Mouse (Mus musculus) brown adipose tissue, adult 24 weeks (tissue): Measurements from ENCODE around the gene Rps12-ps3. TPM values are rescaled to one million over a fixed set of nuclear protein-coding genes. Genes with fewer than 3 reads are reported as not detected.

Source experiments
- H3K27ac ChIP-seq: fragments of 200-500 bp; replicated peaks from 2 replicates; pipeline ENCODE4 v1.5.1; 2012; ENCODE audit warnings: low read depth, mild to moderate bottlenecking, low read length
- H3K4me1 ChIP-seq: fragments of 200-500 bp; 2 replicates; pipeline ENCODE4 v1.6.1; 2012; ENCODE audit warnings: low read length, mixed read lengths; ENCODE audit not compliant: control insufficient read depth, insufficient read depth, insufficient read length
- H3K4me3 ChIP-seq: fragments of 200-500 bp; 2 replicates; pipeline ENCODE4 v1.5.1; 2012; ENCODE audit warnings: low read depth, mild to moderate bottlenecking, low read length, moderate library complexity; ENCODE audit not compliant: insufficient read depth
- polyA plus RNA-seq: library from polyadenylated mRNA; stranded (reverse); fragments of >200 nt; gene quantifications from 2 replicates; pipeline ENCODE4 v1.2.4, GENCODE M21; 2012; ENCODE audit not compliant: missing spikeins, insufficient read depth, insufficient read length

Rps12-ps3 gene
- polyA plus RNA-seq, 1 experiment: 71.0 TPM

DNA sequence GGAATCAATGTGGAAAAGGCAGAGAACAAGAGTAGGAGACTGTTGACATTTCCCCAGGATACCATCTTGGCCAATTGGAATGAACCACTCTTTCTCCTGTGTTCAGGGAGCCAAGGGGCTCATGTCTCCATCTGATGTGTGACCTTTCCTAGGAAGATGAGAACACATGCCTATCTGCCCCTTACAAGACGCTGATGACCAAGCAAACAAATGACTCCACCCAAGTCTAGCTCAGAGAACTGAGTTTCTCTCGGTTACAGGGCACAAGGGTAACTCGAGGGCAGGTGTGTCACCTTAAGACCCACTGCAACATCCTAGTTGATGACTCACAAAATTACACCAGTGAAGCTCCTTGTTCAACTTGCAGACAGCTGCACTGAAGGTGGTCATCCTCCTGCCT is 41.6 kb downstream of the Rps12-ps3 start:
- Histone ChIP-seq H3K4me3 (no peak overlapping the region), H3K4me1 (no peaks in the 10 kb centered on the region), H3K27ac (no peak overlapping the region)

DNA sequence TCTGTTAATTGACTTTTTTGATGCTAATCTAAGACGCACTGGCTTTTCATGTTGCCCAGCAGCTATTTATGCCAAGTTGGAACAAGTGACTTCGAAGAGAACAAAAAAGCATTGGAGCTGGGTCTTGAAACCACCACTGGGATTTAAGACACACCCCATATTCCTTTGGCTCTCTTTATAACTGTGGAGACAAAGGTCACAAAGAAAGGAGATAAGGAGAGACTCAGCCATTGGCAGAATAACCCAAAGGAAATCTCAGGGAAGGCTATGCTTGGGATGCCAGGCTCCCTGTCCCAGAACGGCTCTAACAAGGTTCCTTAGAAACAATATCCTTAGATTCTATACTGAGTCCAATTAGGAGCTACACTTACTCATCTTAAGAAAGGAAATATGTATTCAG is 44.6 kb downstream of the Rps12-ps3 start:
- no peak overlapping the region for H3K4me3 ChIP-seq
- H3K4me1 ChIP-seq: no peaks in the 10 kb centered on the region
- H3K27ac ChIP-seq: no peak overlapping the region

- Histone ChIP-seq H3K4me1 (no peaks in the 10 kb centered on the region), H3K27ac (no peak overlapping the region), H3K4me3 (no peak overlapping the region)
These were observed 45.8 kb downstream of the Rps12-ps3 start for GRCm38 (mm10) chr19:59367892-59368291.

- Histone ChIP-seq H3K27ac (no peak overlapping the region), H3K4me1 (no peaks in the 10 kb centered on the region), H3K4me3 (no peak overlapping the region)
These were observed 48.9 kb downstream of the Rps12-ps3 start for GRCm38 (mm10) chr19:59371016-59371415.

Other genes starting within 250 kb of the Rps12-ps3 start
- gene Shtn1, start 246.2 kb upstream of the Rps12-ps3 start, polyA plus RNA-seq: 19.4 and 34.7 TPM in 2 replicates
- gene Vax1, start 152.2 kb upstream of the Rps12-ps3 start, polyA plus RNA-seq: not detected in 2 replicates
- not detected in 2 replicates for gene Kcnk18, start 103.1 kb upstream of the Rps12-ps3 start, polyA plus RNA-seq
- gene Slc18a2, start 61.4 kb upstream of the Rps12-ps3 start, polyA plus RNA-seq: not detected in 2 replicates
- gene Pdzd8, start 23.5 kb downstream of the Rps12-ps3 start, polyA plus RNA-seq: 7.2 and 7.9 TPM in 2 replicates
- 0.79 TPM in 1 of 2 replicates, not detected in the other for gene Emx2, start 136.1 kb downstream of the Rps12-ps3 start, polyA plus RNA-seq